Mouse (Mus musculus): ENCODE measurements around the gene Ndufv3. TPM values are rescaled to one million over a fixed set of nuclear protein-coding genes. Genes with fewer than 3 reads are reported as not detected.

The Ndufv3 gene
- polyA plus RNA-seq, 1 experiment from 2014 or later = 534 TPM

GRCm38 (mm10) chr17:31499725-31500124 lies 20.2 kb upstream of the Ndufv3 start:
- H3K9me3 ChIP-seq (ENCODE audit: control insufficient read depth) = no peaks in the 10 kb centered on the region
- ATAC-seq = no peak
- no peak overlapping the region for H3K9ac ChIP-seq (ENCODE audit: low read depth, low read length)
- TF ChIP-seq CTCF (IDR thresholded peaks at IDR 0.05; ENCODE audit: low read depth) = no peak
- no peak overlapping the region for H3K4me2 ChIP-seq (replicated peaks; ENCODE audit: low read depth)
- WGBS = 95% methylated on average over 12 of the region's 12 CpGs
- no peak overlapping the region for H3K27ac ChIP-seq (ENCODE audit: low read depth, low read length)
- no peak overlapping the region for H3K4me3 ChIP-seq (ENCODE audit: low read depth, low read length)
- no peaks in the 10 kb centered on the region for H3K27me3 ChIP-seq (replicated peaks; ENCODE audit: control insufficient read depth, insufficient read depth, low read length)
- peaks cover 79% of the 10 kb centered on the region for H3K36me3 ChIP-seq (ENCODE audit: control insufficient read depth, insufficient read depth)
- H3K4me1 ChIP-seq (replicated peaks; ENCODE audit: control insufficient read depth, insufficient read depth, low read length) = no peaks in the 10 kb centered on the region

- ATAC-seq = no peak
- H3K27ac ChIP-seq (ENCODE audit: low read depth, low read length) = no peak overlapping the region
- H3K4me3 ChIP-seq (ENCODE audit: low read depth, low read length) = no peak overlapping the region
- 90% methylated on average over 8 of the region's 8 CpGs for WGBS
- TF ChIP-seq CTCF (IDR thresholded peaks at IDR 0.05; ENCODE audit: low read depth) = no peak
- H3K36me3 ChIP-seq (ENCODE audit: control insufficient read depth, insufficient read depth) = peaks cover 79% of the 10 kb centered on the region
- no peaks in the 10 kb centered on the region for H3K27me3 ChIP-seq (replicated peaks; ENCODE audit: control insufficient read depth, insufficient read depth, low read length)
- H3K4me2 ChIP-seq (replicated peaks; ENCODE audit: low read depth) = no peak overlapping the region
- no peaks in the 10 kb centered on the region for H3K9me3 ChIP-seq (ENCODE audit: control insufficient read depth)
- no peaks in the 10 kb centered on the region for H3K4me1 ChIP-seq (replicated peaks; ENCODE audit: control insufficient read depth, insufficient read depth, low read length)
- H3K9ac ChIP-seq (ENCODE audit: low read depth, low read length) = no peak overlapping the region
Observed at GRCm38 (mm10) chr17:31500416-31500815, 19.5 kb upstream of the Ndufv3 start.

GRCm38 (mm10) chr17:31500908-31501307 lies 19.0 kb upstream of the Ndufv3 start:
- TF ChIP-seq CTCF (IDR thresholded peaks at IDR 0.05; ENCODE audit: low read depth) = peak; percentile 55
- Histone ChIP-seq H3K9me3 (ENCODE audit: control insufficient read depth) (no peaks in the 10 kb centered on the region), H3K4me1 (replicated peaks; ENCODE audit: control insufficient read depth, insufficient read depth, low read length) (no peaks in the 10 kb centered on the region), H3K4me3 (ENCODE audit: low read depth, low read length) (no peak overlapping the region), H3K27ac (ENCODE audit: low read depth, low read length) (no peak overlapping the region), H3K4me2 (replicated peaks; ENCODE audit: low read depth) (no peak overlapping the region), H3K36me3 (ENCODE audit: control insufficient read depth, insufficient read depth) (peaks cover 79% of the 10 kb centered on the region), H3K27me3 (replicated peaks; ENCODE audit: control insufficient read depth, insufficient read depth, low read length) (no peaks in the 10 kb centered on the region), H3K9ac (ENCODE audit: low read depth, low read length) (no peak overlapping the region)
- no peak for ATAC-seq
- WGBS = 84% methylated on average over 3 of the region's 3 CpGs

GRCm38 (mm10) chr17:31502261-31502927 lies 17.5 kb upstream of the Ndufv3 start:
- no peak for TF ChIP-seq CTCF (IDR thresholded peaks at IDR 0.05; ENCODE audit: low read depth)
- H3K9me3 ChIP-seq (ENCODE audit: control insufficient read depth) = no peaks in the 10 kb centered on the region
- no peak overlapping the region for H3K4me2 ChIP-seq (replicated peaks; ENCODE audit: low read depth)
- 77% methylated on average over 12 of the region's 12 CpGs for WGBS
- H3K9ac ChIP-seq (ENCODE audit: low read depth, low read length) = no peak overlapping the region
- H3K36me3 ChIP-seq (ENCODE audit: control insufficient read depth, insufficient read depth) = peaks cover 80% of the 10 kb centered on the region
- H3K4me3 ChIP-seq (ENCODE audit: low read depth, low read length) = no peak overlapping the region
- no peaks in the 10 kb centered on the region for H3K4me1 ChIP-seq (replicated peaks; ENCODE audit: control insufficient read depth, insufficient read depth, low read length)
- no peak overlapping the region for H3K27ac ChIP-seq (ENCODE audit: low read depth, low read length)
- no peaks in the 10 kb centered on the region for H3K27me3 ChIP-seq (replicated peaks; ENCODE audit: control insufficient read depth, insufficient read depth, low read length)
- no peak for ATAC-seq

- WGBS = 92% methylated on average over 12 of the region's 12 CpGs
- no peak for TF ChIP-seq CTCF (IDR thresholded peaks at IDR 0.05; ENCODE audit: low read depth)
- Histone ChIP-seq H3K36me3 (ENCODE audit: control insufficient read depth, insufficient read depth) (peaks cover 80% of the 10 kb centered on the region), H3K27me3 (replicated peaks; ENCODE audit: control insufficient read depth, insufficient read depth, low read length) (no peaks in the 10 kb centered on the region), H3K9me3 (ENCODE audit: control insufficient read depth) (no peaks in the 10 kb centered on the region), H3K4me1 (replicated peaks; ENCODE audit: control insufficient read depth, insufficient read depth, low read length) (no peaks in the 10 kb centered on the region), H3K4me3 (ENCODE audit: low read depth, low read length) (no peak overlapping the region), H3K27ac (ENCODE audit: low read depth, low read length) (no peak overlapping the region), H3K9ac (ENCODE audit: low read depth, low read length) (no peak overlapping the region), H3K4me2 (replicated peaks; ENCODE audit: low read depth) (no peak overlapping the region)
- ATAC-seq = no peak
Observed at GRCm38 (mm10) chr17:31503337-31503736, 16.6 kb upstream of the Ndufv3 start.

- no peak for TF ChIP-seq CTCF (IDR thresholded peaks at IDR 0.05; ENCODE audit: low read depth)
- WGBS = 91% methylated on average over 2 of the region's 2 CpGs
Observed at GRCm38 (mm10) chr17:31503936-31504335, 16.0 kb upstream of the Ndufv3 start.

More at GRCm38 (mm10) chr17:31503936-31504335, 16.0 kb upstream of the Ndufv3 start:
- no peaks in the 10 kb centered on the region for H3K9me3 ChIP-seq (ENCODE audit: control insufficient read depth)
- no peak for ATAC-seq
- H3K27ac ChIP-seq (ENCODE audit: low read depth, low read length) = no peak overlapping the region
- H3K4me3 ChIP-seq (ENCODE audit: low read depth, low read length) = no peak overlapping the region
- H3K36me3 ChIP-seq (ENCODE audit: control insufficient read depth, insufficient read depth) = peaks cover 79% of the 10 kb centered on the region
- H3K9ac ChIP-seq (ENCODE audit: low read depth, low read length) = no peak overlapping the region
- no peaks in the 10 kb centered on the region for H3K27me3 ChIP-seq (replicated peaks; ENCODE audit: control insufficient read depth, insufficient read depth, low read length)
- H3K4me2 ChIP-seq (replicated peaks; ENCODE audit: low read depth) = no peak overlapping the region
- no peaks in the 10 kb centered on the region for H3K4me1 ChIP-seq (replicated peaks; ENCODE audit: control insufficient read depth, insufficient read depth, low read length)

Data from intestine, postnatal 0 days (tissue).